Mouse (Mus musculus) brain, embryonic 14.5 days (tissue): Measurements from ENCODE around the gene Myo15.

Experiments
- CTCF ChIP-seq: fragments of 200-500 bp; IDR thresholded peaks from 2 replicates; pipeline ENCODE4 v1.5.1; 2012; ENCODE audit warnings: inconsistent platforms, mild to moderate bottlenecking, moderate library complexity, borderline replicate concordance; ENCODE audit not compliant: insufficient read depth, insufficient read length; ENCODE audit errors: extremely low read depth
- POLR2A ChIP-seq: fragments of 200-500 bp; IDR thresholded peaks from 2 replicates; pipeline ENCODE4 v1.6.1; 2012; ENCODE audit warnings: mild to moderate bottlenecking, inconsistent platforms, borderline replicate concordance; ENCODE audit not compliant: poor library complexity, insufficient read depth, insufficient read length, severe bottlenecking; ENCODE audit errors: extremely low read depth

DNA sequence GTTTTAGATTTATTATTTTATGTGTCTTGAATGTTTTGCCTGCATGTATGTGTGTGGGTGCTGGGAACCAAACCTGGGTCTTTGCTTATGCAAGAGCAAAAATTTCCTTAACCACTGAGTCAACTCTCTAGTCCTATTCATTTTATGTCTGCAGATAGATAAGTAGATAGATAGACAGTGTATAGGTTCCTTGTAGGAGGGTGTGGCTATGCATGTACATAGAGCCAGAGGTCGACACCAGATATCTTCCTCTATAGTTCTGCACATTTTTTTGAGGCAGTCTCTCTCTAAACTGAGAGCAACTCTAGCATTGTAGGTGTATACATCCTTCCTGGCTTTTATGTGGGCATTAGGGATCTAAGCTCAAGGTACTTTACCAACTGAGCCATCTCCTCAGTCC lies 34.0 kb upstream of the Myo15 start:
- TF ChIP-seq POLR2A (no peak), CTCF (no peak)
